Mouse (Mus musculus) heart, postnatal 14 days (tissue): ENCODE measurements around the gene Blvra. TPM values are rescaled to one million over a fixed set of nuclear protein-coding genes. Genes with fewer than 3 reads are reported as not detected.
"Not testable (repeated sequence)": the region's sequence is repeated elsewhere in the genome, so short reads cannot be mapped to it uniquely, and the experiment has no call there.

ENCODE experiments used
- DNase-seq, 2 experiments: peaks; one replicate each; pipeline ENCODE4 v3.0.0; 2021 to 2022
- intact Hi-C: fragments of 180-260 bp; cut with DNase I; formaldehyde crosslinking; loops from one replicate; pipeline ENCODE4 v1.15.1; 2025
- long read RNA-seq, 2 experiments: library from polyadenylated mRNA; stranded (forward); transcript quantifications; one replicate each; pipeline ENCODE4 v2.0.0; 2021
- total RNA-seq, 2 experiments: library from RNA; stranded (reverse); gene quantifications; 2 replicates each; pipeline ENCODE4 v1.2.3; 2021

The Blvra gene
- 10 to 100 TPM; 17.4 to 19.5 TPM for total RNA-seq
- long read RNA-seq, experiment 1, transcript Blvra-201 (8 exons, 1,160 nt): major isoform, 25 of 42 reads
- long read RNA-seq, experiment 1, partial matches to known transcripts: 1 of 42 reads
- long read RNA-seq, experiment 1, other reads (novel, unspliced or antisense): 16 of 42 reads
- long read RNA-seq, experiment 2, transcript Blvra-201 (8 exons, 1,160 nt): major isoform, 15 of 32 reads
- long read RNA-seq, experiment 2, partial matches to known transcripts: 1 of 32 reads
- long read RNA-seq, experiment 2, other reads (novel, unspliced or antisense): 16 of 32 reads

DNA sequence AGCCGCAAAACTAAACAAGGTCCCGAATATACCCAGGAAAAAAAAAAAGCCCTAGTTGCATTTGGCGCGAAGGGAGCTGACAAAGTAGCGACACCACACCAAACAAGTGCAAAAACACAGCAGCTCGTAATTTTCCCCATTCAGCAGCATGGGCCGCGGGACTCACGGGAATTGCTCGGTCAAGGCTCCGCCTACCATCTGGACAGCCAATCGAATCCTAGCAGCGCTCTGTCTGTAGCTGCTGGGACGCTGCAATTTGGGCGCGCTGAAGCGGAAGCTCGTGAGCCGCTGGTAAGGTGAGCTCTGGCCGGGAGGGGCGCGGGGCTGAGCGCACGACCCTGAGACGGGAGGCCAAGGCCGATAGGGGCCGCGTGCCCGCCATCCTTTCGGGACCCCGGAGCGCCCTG lies at the start of gene Blvra:
Gene Blvra (plus strand): TSS at position 231 of the 407 bp plus-strand sequence.
- DNase-seq: peak; percentile 86 to 88
- intact Hi-C loops: loop anchor here (5.0 kb wide), 1 partner anchor 72 kb away; the partner anchor contains the start of gene Itpripl1

DNA sequence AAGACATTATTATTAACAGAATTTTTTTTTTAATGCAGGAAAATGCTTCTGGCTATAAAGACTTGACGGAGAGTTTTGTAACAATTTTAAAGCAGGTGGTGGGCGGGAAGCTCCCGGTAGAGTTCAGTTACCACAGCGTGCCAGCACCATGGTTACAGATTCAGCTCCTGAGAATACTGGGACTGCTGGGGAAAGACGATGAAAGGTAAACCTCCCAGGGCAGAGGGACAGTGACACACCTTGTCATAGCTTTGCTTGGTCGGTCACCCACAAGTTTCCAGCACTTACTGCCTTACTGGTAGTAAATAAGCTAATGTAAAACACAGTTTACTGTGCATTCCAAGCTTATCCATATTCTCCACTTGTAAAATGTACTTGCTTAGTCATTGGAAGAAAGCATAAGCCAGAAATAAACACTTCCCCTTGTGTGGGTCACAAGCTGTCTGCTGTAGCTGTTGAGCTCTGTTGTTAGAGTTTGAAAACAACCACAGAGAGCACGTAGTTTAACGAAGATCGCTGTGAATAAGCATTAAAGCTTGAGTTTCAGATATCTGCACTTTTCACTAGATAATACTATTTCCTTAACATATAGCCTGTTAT lies 35.4 kb upstream of the Blvra start:
- intact Hi-C loops: no loop called here
- no peak for DNase-seq

- intact Hi-C loops: no loop called here
- DNase-seq: no peak
These were observed 33.2 kb upstream of the Blvra start for GRCm38 (mm10) chr2:127037299-127037698.

DNA sequence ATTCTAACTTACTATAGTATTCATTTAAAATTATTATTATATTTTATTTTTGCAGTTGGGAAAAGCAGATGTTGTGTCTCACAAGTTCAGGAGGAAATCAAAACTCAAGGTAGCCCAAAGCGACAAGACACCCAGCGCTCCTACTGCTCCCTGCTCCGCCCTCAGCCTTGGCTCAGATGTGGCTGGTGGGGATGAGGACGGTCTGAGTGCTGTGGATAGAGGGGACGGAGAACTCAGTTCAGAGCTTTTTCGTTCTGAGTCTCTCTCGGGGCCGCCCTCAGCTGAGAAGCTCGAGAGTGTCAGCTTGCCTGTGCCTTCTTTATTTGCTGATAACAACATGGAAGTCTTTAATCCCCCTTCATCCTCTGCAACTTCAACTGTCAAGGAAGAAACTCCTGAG lies 9.0 kb upstream of the Blvra start:
- no peak for DNase-seq
- intact Hi-C loops: no loop called here

GRCm38 (mm10) chr2:127068806-127069205 lies 1.7 kb upstream of the Blvra start:
- DNase-seq: no peak
- intact Hi-C loops: no loop called here

- DNase-seq: no peak
- intact Hi-C loops: loop anchor here (5.0 kb wide), 1 partner anchor 72 kb away; the partner anchor contains the start of gene Itpripl1
These were observed 557 bp upstream of the Blvra start for GRCm38 (mm10) chr2:127069781-127070434.

GRCm38 (mm10) chr2:127070879-127071278 lies 414 bp downstream of the Blvra start:
- DNase-seq: no peak
- intact Hi-C loops: loop anchor here (5.0 kb wide), 1 partner anchor 71 kb away; the partner anchor contains the start of gene Itpripl1

DNA sequence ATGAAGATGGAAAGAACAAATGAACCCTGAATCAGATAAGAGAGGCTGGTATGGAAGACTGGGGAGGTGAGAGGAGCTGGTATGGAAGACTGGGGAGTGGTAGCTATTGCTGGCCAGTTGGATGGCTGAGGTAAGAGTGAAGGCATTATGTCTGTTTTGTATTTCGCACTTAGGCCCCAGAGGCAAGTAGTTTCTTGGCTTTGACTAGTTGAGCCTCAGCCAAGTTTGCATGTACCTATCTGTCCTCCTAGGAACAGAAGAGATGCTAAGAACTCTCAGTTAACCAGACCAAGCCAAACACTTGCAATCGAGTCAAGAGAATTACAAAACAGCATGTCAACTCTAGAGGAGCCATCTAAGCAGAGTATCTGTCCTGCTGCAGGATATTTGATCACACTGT lies 3.7 kb downstream of the Blvra start:
- no peak for DNase-seq
- intact Hi-C loops: loop anchor here (5.0 kb wide), 1 partner anchor 68 kb away; the partner anchor contains the start of gene Itpripl1

DNA sequence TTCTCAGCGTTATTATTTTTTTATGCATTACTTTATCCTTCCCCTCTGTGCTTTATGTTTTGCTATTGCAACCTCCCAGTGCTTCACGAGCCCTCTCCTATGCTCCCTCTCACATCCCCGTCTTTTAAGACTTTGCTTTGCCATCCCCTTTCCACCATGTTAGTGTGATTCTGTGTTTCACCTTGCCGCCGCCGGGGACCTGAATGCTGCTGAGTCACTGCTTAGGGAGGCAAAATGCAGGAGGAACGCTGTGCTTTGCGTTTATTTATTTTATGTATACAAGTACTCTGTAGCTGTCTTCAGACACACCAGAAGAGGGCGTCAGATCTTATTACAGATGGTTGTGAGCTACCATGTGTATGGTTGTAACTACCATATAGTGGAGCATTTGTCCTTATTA lies 7.1 kb downstream of the Blvra start:
- intact Hi-C loops: no loop called here
- DNase-seq: no peak

- intact Hi-C loops, DNase-seq: not testable (repeated sequence)
These were observed 8.6 kb downstream of the Blvra start for GRCm38 (mm10) chr2:127079066-127079465.

DNA sequence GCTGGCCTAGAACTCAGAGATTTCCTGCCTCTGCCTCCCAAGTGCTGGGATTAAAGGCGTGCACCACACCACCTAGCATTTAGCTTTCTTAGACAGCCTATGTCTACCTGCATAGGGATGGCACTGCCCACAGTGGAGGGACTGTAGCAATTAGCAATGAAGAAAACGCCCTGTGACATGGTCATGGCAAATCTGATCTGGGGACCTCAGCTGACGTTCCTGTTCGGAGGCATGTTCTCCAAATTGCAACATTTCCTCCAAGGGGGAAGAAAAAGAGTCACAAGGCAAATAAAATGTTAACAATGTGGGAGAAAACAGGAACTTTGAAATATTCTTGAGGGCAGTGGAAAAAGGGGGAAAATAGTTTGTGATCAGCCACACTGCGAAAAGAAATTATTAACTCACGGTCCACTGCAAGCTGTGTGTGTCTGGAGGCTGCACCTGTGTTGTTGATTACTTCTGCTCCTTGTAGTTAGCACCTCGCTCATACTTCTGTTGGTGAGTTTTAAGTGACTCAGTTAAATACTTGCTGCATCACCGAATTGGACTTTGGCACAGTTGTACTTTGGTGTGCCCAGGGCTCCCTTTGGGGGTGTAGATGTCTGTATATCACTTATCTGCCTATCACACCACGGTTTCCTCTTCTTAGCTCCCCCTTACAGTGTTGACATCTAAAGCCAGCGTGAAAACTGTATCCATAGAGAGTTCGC lies 9.6 kb downstream of the Blvra start:
- no peak for DNase-seq
- intact Hi-C loops: no loop called here

DNA sequence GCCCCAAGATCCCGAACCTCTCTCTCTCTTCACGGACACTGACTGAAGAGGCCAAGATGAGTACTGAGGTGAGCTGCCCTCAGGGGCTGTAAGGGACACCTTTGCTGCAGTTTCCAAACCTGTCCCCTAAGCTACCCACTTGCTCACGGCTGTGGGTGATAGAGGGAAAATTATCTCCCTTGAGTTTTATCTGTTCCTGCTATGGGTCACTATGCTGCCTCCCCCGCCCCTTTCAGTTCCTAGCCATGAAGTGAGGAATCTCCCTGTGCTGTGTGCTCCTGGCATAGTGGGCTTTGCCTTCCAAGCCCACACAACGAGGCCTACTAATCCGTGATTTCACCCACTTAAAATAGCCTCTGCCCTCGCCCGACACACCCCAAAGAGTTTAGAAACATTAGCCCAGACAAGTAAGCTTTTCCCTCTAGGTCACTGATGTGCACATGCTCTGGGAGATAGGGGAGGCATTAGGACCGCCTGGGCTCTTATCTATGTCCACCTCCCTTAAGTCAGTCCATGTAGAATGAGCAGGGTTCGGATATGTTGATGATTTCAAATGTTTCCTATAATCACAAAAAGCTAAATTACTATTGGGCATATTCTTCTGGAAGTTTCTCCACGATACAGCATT lies 10.2 kb downstream of the Blvra start:
- intact Hi-C loops: no loop called here
- no peak for DNase-seq

- DNase-seq: no peak
- intact Hi-C loops: no loop called here
These were observed 15.8 kb downstream of the Blvra start for GRCm38 (mm10) chr2:127086235-127086634.

- DNase-seq: not testable (repeated sequence)
- intact Hi-C loops: loop anchor here (10.0 kb wide), 1 partner anchor 115 kb away; the partner anchor contains the start of genes 1810024B03Rik and Snrnp200
These were observed 19.7 kb downstream of the Blvra start for GRCm38 (mm10) chr2:127090151-127090550.

GRCm38 (mm10) chr2:127092000-127092399 lies 21.5 kb downstream of the Blvra start:
- no peak for DNase-seq
- intact Hi-C loops: loop anchor here (10.0 kb wide), 1 partner anchor 113 kb away; the partner anchor contains the start of genes 1810024B03Rik and Snrnp200

DNA sequence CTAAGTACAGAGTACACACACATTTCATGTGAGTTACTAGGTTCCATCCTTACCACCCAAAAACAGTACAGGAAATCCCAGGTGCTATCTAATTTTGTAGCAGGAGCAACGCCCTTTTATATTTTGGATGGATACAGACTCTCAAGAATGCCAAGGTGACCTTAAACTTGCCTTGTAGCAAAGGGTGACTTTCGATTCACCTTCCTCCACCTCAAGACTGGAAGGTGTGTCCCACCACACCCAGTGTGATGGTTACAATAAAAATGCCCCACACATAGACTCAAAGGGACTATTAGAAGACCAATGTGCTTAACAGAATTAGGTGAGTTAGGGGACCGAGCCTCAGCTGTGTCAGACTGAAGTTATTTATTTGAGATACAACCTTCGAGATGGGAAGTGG lies 38.5 kb downstream of the Blvra start:
- no peak for DNase-seq
- intact Hi-C loops: no loop called here

DNA sequence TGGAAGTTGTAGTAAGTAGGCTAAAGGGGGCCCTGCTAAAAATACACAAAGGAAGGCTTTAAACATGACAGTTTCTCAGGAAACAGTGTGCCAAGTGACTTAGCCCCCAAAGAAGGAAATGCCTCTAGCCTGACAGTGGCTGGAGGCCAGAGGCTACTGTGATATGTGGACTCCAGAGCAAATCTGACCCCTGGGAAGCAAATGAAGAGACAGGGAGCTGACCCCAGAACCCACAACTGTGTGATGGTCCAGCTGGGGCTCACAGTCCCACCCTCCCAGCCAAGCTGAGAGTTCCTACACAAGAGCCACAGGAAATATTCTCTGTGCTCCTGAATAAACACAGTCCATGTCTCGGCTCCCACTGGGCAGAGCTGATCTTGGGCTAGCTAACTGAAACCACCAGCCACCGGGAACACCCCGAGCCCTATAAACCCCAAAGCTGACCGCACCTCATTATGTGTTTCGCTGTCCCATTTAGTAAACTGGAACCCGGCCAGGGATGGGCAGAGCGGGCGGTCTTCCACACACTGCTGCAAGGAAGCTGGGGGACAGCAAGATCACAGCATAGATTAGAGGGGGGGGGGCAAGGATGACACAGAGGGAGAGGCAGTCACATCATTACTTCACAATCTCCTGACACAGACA lies 51.2 kb downstream of the Blvra start:
- DNase-seq: peak; percentile 37 to 51
- intact Hi-C loops: no loop called here

DNA sequence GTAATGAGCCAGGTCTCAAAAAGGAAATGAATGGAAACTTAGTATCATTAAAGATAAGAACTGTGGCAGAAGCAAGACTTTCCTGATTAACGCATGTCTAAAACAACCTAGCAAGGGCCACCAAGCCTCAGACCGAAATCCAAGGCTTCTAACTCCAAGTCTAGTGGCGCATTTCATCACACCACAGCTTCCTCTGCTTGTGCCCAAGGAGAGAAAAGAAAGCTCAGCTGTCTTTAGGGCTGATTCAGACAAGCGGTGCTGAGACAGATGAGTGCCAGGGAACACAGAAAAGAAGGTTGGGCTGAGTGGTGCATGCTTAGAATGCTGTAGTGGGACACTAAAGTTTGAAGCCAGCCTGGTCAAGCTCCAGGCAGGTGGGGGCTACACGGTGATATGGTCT lies 58.5 kb downstream of the Blvra start:
- DNase-seq: no peak
- intact Hi-C loops: no loop called here

DNA sequence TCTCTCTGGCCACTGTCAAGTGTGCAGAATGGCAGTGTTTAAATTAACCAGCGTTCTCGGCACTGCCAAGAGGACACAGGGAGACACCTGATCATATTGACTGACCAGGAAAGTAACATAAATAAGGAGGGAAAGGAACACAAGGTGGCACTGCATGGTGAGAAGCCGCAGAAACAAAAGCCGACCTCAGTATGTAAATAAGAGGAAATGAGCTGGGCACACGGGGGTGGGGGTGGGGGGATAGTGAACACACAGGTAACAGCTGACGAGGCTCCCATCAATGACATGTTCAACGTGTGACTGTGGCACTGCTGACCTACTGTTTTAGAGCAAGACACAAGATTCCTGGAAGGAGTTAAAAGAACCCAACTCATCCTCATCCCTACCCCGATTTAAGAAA lies 60.9 kb downstream of the Blvra start:
- intact Hi-C loops: no loop called here
- DNase-seq: no peak
